Mouse (Mus musculus): Measurements from ENCODE around the gene Itih1. TPM values are rescaled to one million over a fixed set of nuclear protein-coding genes. Genes with fewer than 3 reads are reported as not detected.
A peak's percentile ranks its signal among the peaks of the same experiment; 100 is the strongest.

The Itih1 gene
- total and polyA plus RNA-seq, 2 experiments from 2014 or later = not detected

DNA sequence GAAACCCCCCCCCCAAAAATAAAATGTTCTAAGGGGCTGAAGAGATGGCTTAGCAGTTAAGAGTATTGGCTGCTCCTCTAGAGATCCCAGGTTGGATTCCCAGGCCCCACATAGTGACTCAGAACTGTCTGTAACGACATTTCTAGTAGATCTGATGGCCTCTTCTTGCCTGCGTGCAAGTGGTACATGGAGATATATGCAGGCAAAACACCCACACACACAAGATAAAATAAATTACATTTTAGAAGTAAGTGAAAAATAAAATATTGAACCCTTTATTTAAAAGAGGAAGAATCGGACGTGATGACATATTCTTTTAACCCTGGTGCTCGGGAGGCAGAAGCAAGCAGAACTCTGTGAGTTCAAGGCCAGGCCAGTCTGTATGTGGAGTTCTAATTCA is 40.5 kb downstream of the Itih1 start:
- no peak for TF ChIP-seq CTCF (IDR thresholded peaks at IDR 0.05)
- WGBS = 91% methylated on average over 5 of the region's 5 CpGs
- no peak overlapping the region for H3K9ac ChIP-seq (replicated peaks; ENCODE audit: low read length, poor library complexity, severe bottlenecking)
- ATAC-seq (ENCODE audit: low FRiP score) = no peak
- H3K4me2 ChIP-seq (ENCODE audit: low read depth, low read length, poor library complexity, severe bottlenecking) = no peak overlapping the region
- no peak for DNase-seq (ENCODE audit: low spot score)
- no peak overlapping the region for H3K27ac ChIP-seq (ENCODE audit: low read depth, low read length)
- no peaks in the 10 kb centered on the region for H3K4me1 ChIP-seq (ENCODE audit: insufficient read depth, low read length)
- no peak overlapping the region for H3K4me3 ChIP-seq (ENCODE audit: low read depth, low read length)
- no peaks in the 10 kb centered on the region for H3K9me3 ChIP-seq (ENCODE audit: low read length)
- no peaks in the 10 kb centered on the region for H3K27me3 ChIP-seq (ENCODE audit: insufficient read depth, low read length)
- H3K36me3 ChIP-seq (ENCODE audit: insufficient read depth, low read length) = no peaks in the 10 kb centered on the region

DNA sequence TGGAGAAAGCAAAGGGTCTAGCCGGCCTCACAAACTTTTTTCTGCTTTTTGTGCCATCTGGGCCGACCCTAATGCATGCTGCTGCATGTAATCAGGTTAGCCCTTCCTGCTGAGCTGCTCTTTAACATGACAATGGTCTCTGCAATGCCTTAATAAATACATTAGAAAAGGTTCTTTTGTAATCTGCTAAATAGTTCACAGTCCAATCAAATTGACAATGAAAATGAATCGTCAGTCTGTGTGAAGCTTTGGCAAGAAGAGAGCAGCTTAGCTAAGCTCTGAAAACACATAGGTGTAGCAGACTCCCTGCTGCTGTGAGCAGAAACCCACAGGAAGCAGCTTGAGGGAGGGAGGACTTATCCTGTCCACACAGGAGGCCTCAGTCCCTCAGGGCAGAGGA is 43.1 kb downstream of the Itih1 start:
- DNase-seq (ENCODE audit: low spot score) = no peak
- Histone ChIP-seq H3K4me1 (ENCODE audit: insufficient read depth, low read length) (no peaks in the 10 kb centered on the region), H3K36me3 (ENCODE audit: insufficient read depth, low read length) (no peaks in the 10 kb centered on the region)

DNA sequence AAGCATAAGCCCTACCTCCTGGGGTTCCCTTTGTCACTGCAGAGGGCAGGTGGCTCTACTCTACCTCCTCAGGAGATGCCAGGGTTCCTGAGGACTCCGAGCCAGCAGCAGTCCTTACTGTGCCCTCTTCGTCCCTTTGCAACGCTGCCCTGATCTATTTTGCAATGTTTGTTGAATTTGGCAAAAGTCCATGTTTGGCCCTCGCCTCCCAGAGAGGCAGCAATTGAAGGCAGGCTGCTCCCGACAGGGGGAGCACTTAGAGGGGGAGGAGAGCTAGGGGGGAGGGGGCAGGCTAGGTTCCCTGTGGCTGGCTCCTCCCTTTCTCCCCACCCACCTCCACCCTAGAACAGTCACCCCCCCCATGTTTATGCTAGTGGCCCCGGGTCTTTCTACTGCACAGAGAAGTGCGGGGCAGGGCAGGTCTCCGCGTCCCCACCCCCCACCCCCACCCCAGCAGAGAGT is 54.8 kb downstream of the Itih1 start:
- Histone ChIP-seq H3K4me1 (ENCODE audit: insufficient read depth, low read length) (no peaks in the 10 kb centered on the region), H3K27me3 (ENCODE audit: insufficient read depth, low read length) (no peaks in the 10 kb centered on the region), H3K36me3 (ENCODE audit: insufficient read depth, low read length) (no peaks in the 10 kb centered on the region), H3K9me3 (ENCODE audit: low read length) (no peaks in the 10 kb centered on the region), H3K4me3 (ENCODE audit: low read depth, low read length) (no peak overlapping the region), H3K4me2 (ENCODE audit: low read depth, low read length, poor library complexity, severe bottlenecking) (no peak overlapping the region), H3K27ac (ENCODE audit: low read depth, low read length) (no peak overlapping the region), H3K9ac (replicated peaks; ENCODE audit: low read length, poor library complexity, severe bottlenecking) (no peak overlapping the region)
- TF ChIP-seq CTCF (IDR thresholded peaks at IDR 0.05) = peak; percentile 39; the same call in 1 of the 2 replicates
- no peak for ATAC-seq (ENCODE audit: low FRiP score)
- DNase-seq (ENCODE audit: low spot score) = no peak
- WGBS = 19% methylated on average over 9 of the region's 9 CpGs

More for the DNA sequence above, 43.1 kb downstream of the Itih1 start:
- H3K9ac ChIP-seq (replicated peaks; ENCODE audit: low read length, poor library complexity, severe bottlenecking) = no peak overlapping the region
- H3K4me2 ChIP-seq (ENCODE audit: low read depth, low read length, poor library complexity, severe bottlenecking) = no peak overlapping the region
- no peak overlapping the region for H3K4me3 ChIP-seq (ENCODE audit: low read depth, low read length)
- no peak for TF ChIP-seq CTCF (IDR thresholded peaks at IDR 0.05)
- H3K9me3 ChIP-seq (ENCODE audit: low read length) = no peaks in the 10 kb centered on the region
- 14% methylated on average over 3 of the region's 3 CpGs for WGBS
- ATAC-seq (ENCODE audit: low FRiP score) = no peak
- no peaks in the 10 kb centered on the region for H3K27me3 ChIP-seq (ENCODE audit: insufficient read depth, low read length)
- H3K27ac ChIP-seq (ENCODE audit: low read depth, low read length) = no peak overlapping the region

DNA sequence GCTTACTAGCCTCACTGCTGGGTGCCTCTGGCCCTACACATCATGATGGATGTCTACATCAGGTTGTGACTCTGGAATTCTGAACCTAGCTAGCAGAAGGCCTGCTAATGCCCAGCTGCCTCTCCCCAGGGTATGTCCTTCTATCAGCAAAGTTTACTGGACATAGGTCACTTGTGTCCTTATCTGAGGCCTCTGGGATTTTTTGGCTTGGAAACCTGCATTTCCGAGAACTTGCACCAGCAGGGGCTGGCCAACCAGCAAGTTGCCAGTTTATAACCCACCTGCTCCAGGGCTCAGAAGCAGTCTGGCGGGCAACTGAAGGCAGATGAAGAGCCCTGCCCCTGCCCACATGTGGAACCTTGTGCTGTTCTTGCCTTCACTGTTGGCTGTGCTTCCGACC is 56.9 kb downstream of the Itih1 start, which contains the start of gene Itih4:
TSS of gene Itih4 (plus strand) at position 273 of the 400 bp plus-strand sequence.
- no peaks in the 10 kb centered on the region for H3K9me3 ChIP-seq (ENCODE audit: low read length)
- H3K27me3 ChIP-seq (ENCODE audit: insufficient read depth, low read length) = no peaks in the 10 kb centered on the region
- H3K4me2 ChIP-seq (ENCODE audit: low read depth, low read length, poor library complexity, severe bottlenecking) = no peak within 1 kb of the TSS
- H3K4me3 ChIP-seq (ENCODE audit: low read depth, low read length) = no peak within 1 kb of the TSS
- 87% methylated on average over 3 of the region's 3 CpGs for WGBS
- DNase-seq (ENCODE audit: low spot score) = no peak
- no peak for ATAC-seq (ENCODE audit: low FRiP score)
- H3K9ac ChIP-seq (replicated peaks; ENCODE audit: low read length, poor library complexity, severe bottlenecking) = no peak within 1 kb of the TSS
- H3K4me1 ChIP-seq (ENCODE audit: insufficient read depth, low read length) = no peaks in the 10 kb centered on the region
- no peak within 1 kb of the TSS for H3K27ac ChIP-seq (ENCODE audit: low read depth, low read length)
- TF ChIP-seq CTCF (IDR thresholded peaks at IDR 0.05) = no peak
- no peaks in the 10 kb centered on the region for H3K36me3 ChIP-seq (ENCODE audit: insufficient read depth, low read length)

DNA sequence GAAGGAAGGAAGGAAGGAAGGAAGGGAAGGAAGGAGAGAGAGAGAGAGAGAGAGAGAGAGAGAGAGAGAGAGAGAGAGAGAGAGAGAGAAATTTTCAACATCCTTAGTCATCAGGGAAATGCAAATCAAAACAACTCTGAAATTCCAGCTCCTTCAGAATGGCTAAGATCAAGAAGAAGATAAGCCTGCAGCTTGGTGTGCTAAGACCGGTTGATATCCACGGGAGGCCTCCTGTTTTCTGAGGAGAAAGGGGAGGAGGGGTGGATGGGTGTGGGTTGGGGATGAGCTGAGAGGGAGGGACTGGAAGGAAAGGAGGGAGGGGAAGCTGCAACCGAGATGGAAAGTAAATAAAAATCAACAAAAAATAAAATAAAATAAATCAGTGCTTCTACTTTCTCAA is 57.8 kb downstream of the Itih1 start:
- Histone ChIP-seq H3K4me2 (ENCODE audit: low read depth, low read length, poor library complexity, severe bottlenecking) (no peak overlapping the region), H3K27ac (ENCODE audit: low read depth, low read length) (no peak overlapping the region), H3K36me3 (ENCODE audit: insufficient read depth, low read length) (no peaks in the 10 kb centered on the region), H3K4me3 (ENCODE audit: low read depth, low read length) (no peak overlapping the region), H3K27me3 (ENCODE audit: insufficient read depth, low read length) (no peaks in the 10 kb centered on the region), H3K4me1 (ENCODE audit: insufficient read depth, low read length) (no peaks in the 10 kb centered on the region), H3K9ac (replicated peaks; ENCODE audit: low read length, poor library complexity, severe bottlenecking) (no peak overlapping the region), H3K9me3 (ENCODE audit: low read length) (no peaks in the 10 kb centered on the region)
- DNase-seq (ENCODE audit: low spot score) (no peak), ATAC-seq (ENCODE audit: low FRiP score) (no peak)
- TF ChIP-seq CTCF (IDR thresholded peaks at IDR 0.05) = no peak
- 9% methylated on average over 3 of the region's 3 CpGs for WGBS

DNA sequence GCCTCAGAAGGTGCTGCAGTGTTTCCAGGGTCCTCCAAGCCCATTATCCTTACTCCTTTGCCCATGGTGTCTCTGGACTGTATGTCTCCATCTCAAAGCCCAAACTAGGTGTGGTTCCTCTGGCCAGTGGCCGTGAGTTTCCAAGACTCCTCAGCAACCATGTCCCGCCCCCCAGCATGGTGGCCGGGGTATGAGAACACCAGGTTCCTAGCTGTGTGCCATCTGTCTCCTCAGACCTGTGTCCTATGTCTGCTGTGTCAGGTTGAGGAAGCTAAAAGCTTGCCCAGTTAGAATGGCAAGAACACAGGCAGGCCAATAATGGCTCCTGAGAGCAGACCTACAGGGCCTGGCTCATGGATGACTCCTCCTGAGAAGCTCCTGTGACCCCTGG is 61.4 kb downstream of the Itih1 start:
- Histone ChIP-seq H3K27ac (ENCODE audit: low read depth, low read length) (no peak overlapping the region), H3K4me3 (ENCODE audit: low read depth, low read length) (no peak overlapping the region), H3K27me3 (ENCODE audit: insufficient read depth, low read length) (no peaks in the 10 kb centered on the region), H3K4me2 (ENCODE audit: low read depth, low read length, poor library complexity, severe bottlenecking) (no peak overlapping the region), H3K9ac (replicated peaks; ENCODE audit: low read length, poor library complexity, severe bottlenecking) (no peak overlapping the region), H3K36me3 (ENCODE audit: insufficient read depth, low read length) (no peaks in the 10 kb centered on the region), H3K4me1 (ENCODE audit: insufficient read depth, low read length) (no peaks in the 10 kb centered on the region), H3K9me3 (ENCODE audit: low read length) (no peaks in the 10 kb centered on the region)
- WGBS = 89% methylated on average over 3 of the region's 3 CpGs
- no peak; the same call in 1 of the 2 replicates for TF ChIP-seq CTCF (IDR thresholded peaks at IDR 0.05)
- no peak for DNase-seq (ENCODE audit: low spot score)
- ATAC-seq (ENCODE audit: low FRiP score) = no peak

All from midbrain, postnatal 0 days (tissue).